Mouse (Mus musculus) embryo, embryonic 10 days (tissue): ENCODE results near the gene Plekhn1.
A peak's percentile ranks its signal among the peaks of the same experiment; 100 is the strongest.

ENCODE experiments used
- DNase-seq: peaks from one replicate; pipeline ENCODE4 v3.0.0-alpha.2; 2015; ENCODE audit warnings: low spot score

Gene Plekhn1

DNA sequence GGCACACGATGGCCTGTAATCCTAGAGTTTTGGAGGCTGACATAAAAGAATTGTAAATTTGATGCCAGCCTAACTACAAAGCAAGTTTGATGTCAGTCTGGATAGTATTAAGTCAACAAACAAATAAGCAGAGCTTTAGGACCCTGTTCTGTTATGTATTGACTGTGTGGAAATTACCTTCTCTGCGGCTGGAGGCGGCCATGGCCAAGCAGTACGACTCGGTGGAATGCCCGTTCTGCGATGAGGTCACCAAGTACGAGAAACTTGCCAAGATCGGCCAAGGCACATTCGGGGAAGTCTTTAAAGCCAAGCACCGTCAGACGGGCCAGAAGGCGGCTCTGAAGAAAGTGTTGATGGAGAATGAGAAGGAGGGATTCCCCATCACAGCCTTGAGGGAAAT is 21.5 kb downstream of the Plekhn1 start:
- no peak for DNase-seq

GRCm38 (mm10) chr4:156209963-156210635 is 24.6 kb downstream of the Plekhn1 start:
- DNase-seq, result no peak

GRCm38 (mm10) chr4:156208872-156209271 is 25.8 kb downstream of the Plekhn1 start:
- DNase-seq, result no peak

DNA sequence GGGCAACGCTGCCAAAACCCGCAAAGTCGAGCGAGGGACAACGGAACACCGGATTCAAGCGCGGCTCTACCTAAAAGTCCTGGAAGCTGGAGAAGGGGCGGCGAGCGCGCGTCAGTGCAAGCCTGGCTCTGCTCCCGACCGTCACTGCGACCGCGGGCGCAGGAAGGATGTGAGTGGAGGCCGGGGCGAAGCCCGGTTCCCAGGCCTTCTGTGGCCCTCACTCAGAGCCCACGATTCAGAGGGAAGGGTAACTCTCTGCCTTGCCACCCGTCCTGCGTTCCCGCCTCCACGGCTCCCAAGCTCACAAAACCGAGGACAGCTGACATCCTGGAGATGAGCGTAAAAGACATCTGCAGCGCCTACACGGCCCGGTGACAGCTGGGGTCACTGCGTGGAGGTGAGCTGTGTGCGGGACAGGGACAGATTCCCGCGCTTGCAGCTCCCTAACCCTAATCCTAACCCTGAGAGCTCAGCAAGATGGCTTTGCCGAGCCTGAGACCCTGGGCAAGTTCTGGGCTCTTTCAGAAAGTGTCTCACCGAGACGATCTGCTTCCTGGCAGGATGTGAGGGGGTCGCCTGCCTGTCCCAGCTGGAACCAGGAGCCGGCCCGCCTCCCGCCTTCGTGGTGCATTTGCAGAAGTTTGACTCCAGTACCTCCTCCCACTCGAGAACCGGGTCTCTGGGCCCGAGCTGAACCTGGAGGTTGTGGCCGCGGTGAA is 31.1 kb downstream of the Plekhn1 start:
- DNase-seq, result peak; percentile 62

GRCm38 (mm10) chr4:156203001-156203412 is 31.6 kb downstream of the Plekhn1 start, which contains the start of gene AW011738:
Gene AW011738, plus strand, starts transcription at chr4:156203304.
- DNase-seq, result peak; percentile 82

DNA sequence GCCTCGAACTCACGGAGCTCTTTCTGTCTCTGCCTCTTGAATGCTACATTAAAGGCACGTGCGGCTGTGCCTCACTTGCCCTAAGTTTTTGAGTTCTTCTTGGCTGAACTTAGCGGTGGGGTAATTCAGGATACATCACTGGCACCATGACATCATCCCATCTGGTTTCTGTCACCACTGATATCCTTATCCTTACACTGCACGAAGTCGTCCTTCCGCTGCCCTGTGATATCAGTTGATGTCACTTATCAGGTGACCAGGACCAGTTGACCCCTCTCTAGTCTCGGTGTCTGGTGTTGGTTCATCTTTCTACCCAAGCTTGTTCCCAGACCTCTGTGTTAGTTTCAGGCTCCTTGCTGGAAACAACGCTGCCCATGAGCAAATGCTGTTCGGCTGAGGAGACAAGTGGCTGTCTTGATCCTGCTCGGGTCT is 32.2 kb downstream of the Plekhn1 start:
- DNase-seq, result peak; percentile 48

DNA sequence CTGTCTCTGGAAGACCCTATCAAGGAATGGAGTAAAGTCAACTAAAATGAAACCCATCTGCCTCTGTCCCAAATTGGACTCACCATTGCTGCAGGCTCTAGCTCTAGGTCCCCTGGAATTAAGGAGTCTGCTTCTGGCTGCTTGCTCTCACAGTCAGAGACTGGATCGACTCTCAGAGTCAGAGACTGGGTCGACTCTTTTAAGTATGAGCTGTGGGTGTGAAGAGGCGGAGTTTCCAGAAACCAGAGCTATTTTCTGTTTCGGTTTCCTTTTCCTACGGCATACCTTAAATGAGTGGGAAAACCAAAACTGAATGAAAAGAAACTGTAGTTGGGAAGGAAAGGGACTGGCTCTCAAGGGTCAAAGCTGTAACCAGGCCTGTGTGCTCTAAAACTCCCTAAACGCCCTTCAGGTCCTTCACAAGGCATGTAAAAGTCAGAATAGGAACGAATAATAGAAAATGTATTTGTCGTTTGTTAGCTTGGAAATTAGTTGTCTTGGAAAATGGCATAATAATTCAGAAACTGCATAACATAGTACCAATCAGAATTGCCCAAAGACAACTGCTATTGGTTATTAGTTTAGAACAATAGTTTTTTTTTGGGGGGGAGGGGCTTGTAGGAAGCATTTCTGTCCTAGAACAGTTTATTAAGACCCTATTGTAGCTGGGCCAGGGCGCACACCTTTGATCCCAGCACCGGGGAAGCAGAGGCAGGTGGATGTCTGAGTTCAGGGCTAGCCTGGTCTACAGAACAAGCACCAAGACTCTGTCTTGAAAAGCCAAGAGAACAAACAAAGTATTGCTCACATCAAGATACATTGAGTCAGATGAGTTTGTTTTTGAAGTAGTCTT is 33.8 kb downstream of the Plekhn1 start, which contains the start of gene Isg15:
Isg15 (minus strand) TSS at position 196 of the 853 bp plus-strand sequence.
- DNase-seq, result no peak

- DNase-seq, result peak; percentile 98
Measured at GRCm38 (mm10) chr4:156197829-156198205, 36.8 kb downstream of the Plekhn1 start.

DNA sequence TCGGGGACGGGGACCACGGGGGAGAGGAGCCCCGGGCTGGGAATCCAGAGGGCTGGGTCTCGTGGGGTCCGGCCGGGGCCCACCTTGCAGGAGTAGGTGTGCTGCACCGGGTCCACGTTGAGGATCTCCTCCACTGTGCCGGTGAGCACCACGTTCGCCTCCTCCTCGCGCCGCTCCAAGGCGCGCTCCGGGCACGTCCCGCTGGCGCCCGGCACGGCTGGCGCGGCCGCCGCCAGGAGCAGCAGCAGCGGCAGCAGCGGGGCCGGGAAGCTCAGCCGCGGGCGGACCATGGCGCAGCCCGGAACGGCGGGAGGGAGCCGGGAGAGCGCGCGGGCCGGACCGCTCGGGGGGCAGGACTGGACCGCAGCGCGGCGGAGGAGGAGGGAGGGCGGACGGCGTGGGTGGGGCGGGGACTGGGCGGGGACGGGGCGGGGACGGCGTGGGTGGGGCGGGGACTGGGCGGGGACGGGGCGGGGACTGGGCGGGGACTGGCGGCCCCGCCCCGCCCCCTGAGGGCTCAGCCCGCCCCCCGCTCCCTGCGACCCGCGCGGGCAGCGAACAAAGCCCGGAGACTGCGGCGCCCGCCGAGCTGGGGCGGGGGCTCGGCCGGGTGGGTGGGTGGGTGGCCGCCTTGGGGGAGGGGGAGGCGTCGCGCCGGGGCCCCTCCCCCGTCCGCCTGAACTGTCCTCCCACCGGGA is 37.4 kb downstream of the Plekhn1 start, which contains the start of gene Agrn:
Agrn (minus strand) TSS at position 358 of the 698 bp plus-strand sequence.
- peak; percentile 74 for DNase-seq

DNA sequence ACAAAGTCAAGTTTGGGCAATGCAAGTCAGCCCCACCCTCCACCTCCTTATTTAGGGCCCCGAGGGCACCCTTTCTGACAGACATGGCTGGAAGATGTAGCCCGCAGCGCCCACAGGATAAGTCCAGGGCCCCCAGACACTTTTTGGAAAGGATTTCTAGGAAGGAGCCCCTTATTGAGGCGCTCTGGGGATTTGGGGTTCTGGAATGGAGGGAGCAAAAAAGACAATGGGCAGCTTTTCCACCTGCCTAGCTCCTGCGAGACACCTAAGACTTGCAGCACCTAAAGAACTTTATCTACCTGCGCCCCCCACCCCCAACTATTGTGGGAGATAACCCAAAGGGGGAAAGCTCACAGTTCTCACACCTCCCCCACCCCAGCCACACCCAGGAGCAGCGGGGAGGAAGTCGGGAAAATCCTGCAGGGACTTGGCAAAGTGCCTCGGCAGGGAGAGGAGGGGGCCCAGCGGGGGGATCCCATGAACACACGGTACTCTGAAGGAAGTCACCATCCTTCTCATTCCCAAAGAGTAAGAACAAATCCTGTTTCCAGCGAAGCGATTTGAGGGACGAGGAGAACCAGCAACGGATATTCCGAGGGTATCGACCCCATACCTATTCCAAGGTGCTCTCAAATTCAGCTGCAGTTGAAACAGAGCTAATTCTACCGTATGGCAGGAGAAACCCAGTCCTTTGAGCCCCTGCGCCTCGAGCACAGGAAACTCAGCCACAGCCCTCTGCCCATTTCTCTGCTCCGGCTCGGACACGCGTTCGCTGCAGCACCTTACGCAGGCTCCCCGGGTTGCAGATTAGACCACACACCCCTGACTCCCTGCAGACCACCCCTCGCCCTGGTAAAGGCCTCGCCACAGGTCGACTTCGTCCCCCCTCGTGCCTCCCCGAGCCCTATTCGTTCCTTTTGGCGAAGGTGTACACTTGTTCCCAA is 38.5 kb downstream of the Plekhn1 start:
- DNase-seq, result peak; percentile 47

GRCm38 (mm10) chr4:156194346-156194745 is 40.3 kb downstream of the Plekhn1 start:
- DNase-seq, result peak; percentile 82

GRCm38 (mm10) chr4:156193906-156194305 is 40.8 kb downstream of the Plekhn1 start:
- DNase-seq, result no peak

- no peak for DNase-seq
Measured at GRCm38 (mm10) chr4:156193200-156193590, 41.5 kb downstream of the Plekhn1 start.

DNA sequence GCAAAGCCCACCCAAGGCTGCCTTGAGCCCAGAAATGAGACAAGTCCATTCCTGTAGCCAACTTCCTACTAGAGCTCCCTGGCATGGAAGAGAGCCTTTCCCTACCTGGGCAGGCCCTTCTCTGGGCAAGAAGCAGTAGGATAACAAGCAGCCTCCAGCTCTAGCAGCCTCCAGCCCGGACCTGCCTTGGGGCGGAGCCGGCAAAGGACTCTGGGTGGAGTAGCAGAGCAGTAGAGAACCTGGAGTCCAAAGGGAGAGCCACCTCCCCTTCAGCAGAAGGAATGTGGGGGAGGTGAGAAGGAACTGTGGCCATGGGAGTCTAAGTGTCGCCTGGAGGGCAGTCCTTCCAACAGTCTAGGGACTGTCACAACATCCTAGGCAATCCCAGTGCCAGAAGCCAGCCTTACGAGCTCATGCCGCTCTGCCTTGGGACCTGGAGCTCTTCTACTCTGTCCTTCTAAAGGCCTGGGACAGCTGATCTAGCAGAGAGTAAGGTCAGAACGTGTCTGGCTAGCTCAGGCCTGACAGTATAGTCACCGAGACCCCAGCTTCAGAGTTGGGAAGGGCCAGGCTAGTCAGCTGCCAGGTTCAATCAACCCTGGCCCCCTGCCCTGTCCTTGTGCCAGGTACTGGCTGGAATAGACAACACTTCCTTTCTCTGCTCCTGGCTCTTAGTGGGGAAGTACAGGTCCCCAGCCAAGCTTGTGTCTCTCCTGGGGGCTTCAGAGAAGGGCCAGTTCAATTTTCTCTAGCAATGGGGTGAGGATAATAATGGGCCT is 42.0 kb downstream of the Plekhn1 start:
- DNase-seq, result no peak

DNA sequence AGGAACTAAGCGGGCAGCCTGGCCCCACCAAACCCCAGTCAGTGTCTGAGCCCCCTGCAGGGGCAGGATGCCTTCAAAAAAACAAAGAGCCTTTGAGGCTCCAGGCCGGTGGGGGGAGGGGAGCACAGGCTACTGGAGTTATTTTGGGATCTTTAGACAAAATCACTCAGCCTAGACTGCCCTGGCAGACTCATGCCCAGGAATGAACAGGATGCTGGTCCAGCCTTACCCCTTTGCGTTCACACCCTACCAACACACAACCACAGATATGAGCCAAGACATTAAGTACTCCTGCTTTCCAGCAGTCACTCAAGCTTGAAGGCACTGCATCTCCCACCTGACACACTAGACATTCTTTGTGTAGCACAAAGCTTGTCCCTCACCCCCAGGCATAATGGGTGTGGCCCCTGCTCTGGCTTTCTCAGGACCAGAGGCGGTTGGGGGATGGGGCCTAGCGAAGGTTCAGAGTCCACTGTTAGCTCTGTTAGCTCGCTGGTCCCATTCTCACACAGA is 45.8 kb downstream of the Plekhn1 start:
- peak; percentile 77 for DNase-seq

GRCm38 (mm10) chr4:156188162-156188810 is 46.4 kb downstream of the Plekhn1 start:
- DNase-seq, result no peak

DNA sequence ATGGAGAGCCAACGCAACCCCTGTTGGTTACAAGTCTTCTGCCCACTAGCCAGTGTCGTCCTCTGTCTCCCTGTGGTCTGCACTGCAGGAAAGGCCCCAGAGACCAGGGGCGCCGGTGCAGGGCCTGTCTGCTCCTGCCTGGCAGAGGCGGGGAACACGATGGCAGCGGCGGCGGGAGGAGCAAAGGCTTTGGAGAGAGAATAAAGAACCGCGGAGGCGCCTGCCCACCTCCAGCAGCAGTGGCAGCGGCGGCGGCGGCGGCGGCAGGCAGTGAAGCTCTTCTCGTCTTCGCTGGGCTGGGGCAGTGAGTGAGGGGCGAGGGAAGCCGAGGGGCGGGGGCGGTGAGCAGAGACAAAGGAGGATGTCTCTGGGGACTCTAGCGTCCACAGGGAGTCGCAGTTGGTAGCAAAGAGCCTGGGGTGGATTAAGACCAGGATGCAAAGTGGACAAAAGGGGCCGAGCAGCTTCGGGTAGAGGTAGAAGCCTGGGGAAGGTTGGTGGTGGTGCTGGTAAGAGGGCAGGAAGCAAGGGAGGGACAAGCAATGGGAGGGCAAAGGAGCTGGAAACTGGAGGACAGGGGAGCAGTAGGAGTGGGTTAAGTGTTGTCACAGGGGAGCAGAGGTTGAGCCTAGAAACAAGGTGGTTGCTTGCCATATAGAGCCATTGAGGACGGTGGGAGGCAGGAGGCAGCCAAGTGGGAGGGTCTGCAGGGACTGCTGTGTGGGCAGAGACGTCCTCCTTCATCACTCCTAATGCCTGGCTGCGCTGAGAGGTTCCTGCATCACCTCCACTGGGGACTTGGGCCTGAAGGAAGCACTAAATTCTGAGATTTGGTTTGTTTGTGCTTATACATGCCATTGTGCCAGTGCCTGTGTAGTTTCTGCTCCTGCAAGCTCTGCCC is 48.5 kb downstream of the Plekhn1 start:
- peak; percentile 64 for DNase-seq

GRCm38 (mm10) chr4:156185456-156185949 is 49.2 kb downstream of the Plekhn1 start:
- DNase-seq, result no peak
